Mouse (Mus musculus): ENCODE measurements at regions not wholly inside any gene's neighbourhood (a gene's known extent, or its start where the extent isn't known, plus 50 kb on each side); places are given as distances from the start of the nearest gene placed in this dataset.

- TF ChIP-seq GATA1 (IDR thresholded peaks at IDR 0.05; ENCODE audit: low read length) (no peak), TAL1 (IDR thresholded peaks at IDR 0.05; ENCODE audit: low read length) (no peak)
Measured at GRCm38 (mm10) chr14:114829310-114829709, 262.7 kb upstream of the Gpc5 start.

Measured in erythroblast, embryonic 14.5 days (primary cell).